Mouse (Mus musculus): ENCODE results near the gene Schip1. TPM values are rescaled to one million over a fixed set of nuclear protein-coding genes. Genes with fewer than 3 reads are reported as not detected.

Gene Schip1
- polyA plus RNA-seq, 1 experiment from 2014 or later = 27.6 TPM

GRCm38 (mm10) chr3:68516393-68517081 lies 451.9 kb downstream of the Schip1 start:
- 66% methylated on average over 12 of the region's 12 CpGs for WGBS
- no peaks in the 10 kb centered on the region for H3K4me1 ChIP-seq (replicated peaks; ENCODE audit: control insufficient read depth, insufficient read depth)
- H3K27me3 ChIP-seq (ENCODE audit: control insufficient read depth, insufficient read depth, low read length) = no peaks in the 10 kb centered on the region
- H3K27ac ChIP-seq (replicated peaks) = no peak overlapping the region
- H3K36me3 ChIP-seq (ENCODE audit: control insufficient read depth, insufficient read depth, low read length) = no peaks in the 10 kb centered on the region
- H3K9me3 ChIP-seq (ENCODE audit: control insufficient read depth, low read length) = no peaks in the 10 kb centered on the region
- no peak overlapping the region for H3K9ac ChIP-seq (ENCODE audit: low read length)
- DNase-seq (ENCODE audit: low spot score) = no peak
- no peak overlapping the region for H3K4me3 ChIP-seq (ENCODE audit: low read depth, low read length)
- H3K4me2 ChIP-seq (replicated peaks; ENCODE audit: low read depth) = no peak overlapping the region
- TF ChIP-seq CTCF (IDR thresholded peaks at IDR 0.05; ENCODE audit: low read depth) (no peak), EP300 (optimal IDR thresholded peaks at IDR 0.05) (no peak)
- 0 out of 2 replicates have a peak, but pooled peaks have one; percentile 29 for ATAC-seq (ENCODE audit: low FRiP score, low TSS enrichment)

DNA sequence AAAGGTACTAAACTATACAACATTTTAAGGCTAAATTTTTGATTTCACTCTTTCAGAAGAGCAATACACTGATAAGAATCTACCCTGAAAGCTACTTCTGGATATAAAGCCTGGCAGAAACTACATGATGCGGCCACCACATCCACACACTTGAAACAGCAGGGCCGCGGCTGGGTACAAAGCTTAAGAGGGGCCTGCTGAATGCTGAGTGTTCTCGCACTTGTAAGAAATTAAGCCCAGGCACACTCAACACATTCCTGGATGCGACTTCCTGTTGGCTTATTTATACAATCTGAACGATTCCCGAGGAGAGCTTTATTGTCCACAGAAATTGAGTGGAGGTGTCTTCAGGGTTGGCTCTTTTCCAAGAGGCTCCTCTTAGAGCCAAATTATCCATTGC lies 452.6 kb downstream of the Schip1 start:
- TF ChIP-seq EP300 (optimal IDR thresholded peaks at IDR 0.05) (no peak), CTCF (IDR thresholded peaks at IDR 0.05; ENCODE audit: low read depth) (no peak)
- no peak overlapping the region for H3K4me3 ChIP-seq (ENCODE audit: low read depth, low read length)
- no peaks in the 10 kb centered on the region for H3K9me3 ChIP-seq (ENCODE audit: control insufficient read depth, low read length)
- no peaks in the 10 kb centered on the region for H3K27me3 ChIP-seq (ENCODE audit: control insufficient read depth, insufficient read depth, low read length)
- DNase-seq (ENCODE audit: low spot score) = no peak
- no peaks in the 10 kb centered on the region for H3K36me3 ChIP-seq (ENCODE audit: control insufficient read depth, insufficient read depth, low read length)
- H3K4me1 ChIP-seq (replicated peaks; ENCODE audit: control insufficient read depth, insufficient read depth) = no peaks in the 10 kb centered on the region
- ATAC-seq (ENCODE audit: low FRiP score, low TSS enrichment) = no peak
- WGBS = 53% methylated on average over 7 of the region's 7 CpGs
- H3K4me2 ChIP-seq (replicated peaks; ENCODE audit: low read depth) = no peak overlapping the region
- H3K27ac ChIP-seq (replicated peaks) = no peak overlapping the region
- H3K9ac ChIP-seq (ENCODE audit: low read length) = no peak overlapping the region

DNA sequence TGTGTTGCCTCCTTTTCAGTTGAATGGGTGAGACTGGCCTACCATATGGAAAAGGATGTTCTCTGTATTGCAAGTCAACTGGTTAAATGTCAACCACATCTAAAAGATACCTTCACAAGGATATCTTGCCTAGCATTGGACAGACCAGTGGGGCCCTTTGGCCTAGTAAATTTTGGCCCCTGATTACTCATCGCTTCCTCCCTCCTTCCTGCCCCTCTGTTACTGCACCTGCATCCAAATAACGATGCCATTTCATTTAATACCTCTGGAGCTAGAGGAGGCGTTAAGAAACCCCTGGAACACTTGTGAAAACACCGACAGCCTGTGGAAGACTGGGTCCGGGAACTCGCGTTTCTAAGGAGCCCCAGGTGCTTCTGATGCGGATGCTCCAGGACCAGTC lies 453.4 kb downstream of the Schip1 start:
- TF ChIP-seq EP300 (optimal IDR thresholded peaks at IDR 0.05) (no peak), CTCF (IDR thresholded peaks at IDR 0.05; ENCODE audit: low read depth) (no peak)
- 91% methylated on average over 8 of the region's 8 CpGs for WGBS
- no peak overlapping the region for H3K4me3 ChIP-seq (ENCODE audit: low read depth, low read length)
- DNase-seq (ENCODE audit: low spot score) (no peak), ATAC-seq (ENCODE audit: low FRiP score, low TSS enrichment) (no peak)
- no peak overlapping the region for H3K9ac ChIP-seq (ENCODE audit: low read length)
- H3K27me3 ChIP-seq (ENCODE audit: control insufficient read depth, insufficient read depth, low read length) = no peaks in the 10 kb centered on the region
- H3K27ac ChIP-seq (replicated peaks) = no peak overlapping the region
- H3K4me1 ChIP-seq (replicated peaks; ENCODE audit: control insufficient read depth, insufficient read depth) = no peaks in the 10 kb centered on the region
- H3K36me3 ChIP-seq (ENCODE audit: control insufficient read depth, insufficient read depth, low read length) = no peaks in the 10 kb centered on the region
- no peak overlapping the region for H3K4me2 ChIP-seq (replicated peaks; ENCODE audit: low read depth)
- H3K9me3 ChIP-seq (ENCODE audit: control insufficient read depth, low read length) = no peaks in the 10 kb centered on the region

- no peaks in the 10 kb centered on the region for H3K36me3 ChIP-seq (ENCODE audit: control insufficient read depth, insufficient read depth, low read length)
- no peak overlapping the region for H3K4me2 ChIP-seq (replicated peaks; ENCODE audit: low read depth)
- H3K27ac ChIP-seq (replicated peaks) = no peak overlapping the region
- no peaks in the 10 kb centered on the region for H3K9me3 ChIP-seq (ENCODE audit: control insufficient read depth, low read length)
- H3K4me3 ChIP-seq (ENCODE audit: low read depth, low read length) = no peak overlapping the region
- no peaks in the 10 kb centered on the region for H3K27me3 ChIP-seq (ENCODE audit: control insufficient read depth, insufficient read depth, low read length)
- no peak for TF ChIP-seq CTCF (IDR thresholded peaks at IDR 0.05; ENCODE audit: low read depth)
- TF ChIP-seq EP300 (optimal IDR thresholded peaks at IDR 0.05) = no peak
- H3K9ac ChIP-seq (ENCODE audit: low read length) = no peak overlapping the region
- WGBS = 92% methylated on average over 5 of the region's 5 CpGs
- no peak for ATAC-seq (ENCODE audit: low FRiP score, low TSS enrichment)
- no peak for DNase-seq (ENCODE audit: low spot score)
- H3K4me1 ChIP-seq (replicated peaks; ENCODE audit: control insufficient read depth, insufficient read depth) = no peaks in the 10 kb centered on the region
These were observed 454.0 kb downstream of the Schip1 start for GRCm38 (mm10) chr3:68518586-68518985.

DNA sequence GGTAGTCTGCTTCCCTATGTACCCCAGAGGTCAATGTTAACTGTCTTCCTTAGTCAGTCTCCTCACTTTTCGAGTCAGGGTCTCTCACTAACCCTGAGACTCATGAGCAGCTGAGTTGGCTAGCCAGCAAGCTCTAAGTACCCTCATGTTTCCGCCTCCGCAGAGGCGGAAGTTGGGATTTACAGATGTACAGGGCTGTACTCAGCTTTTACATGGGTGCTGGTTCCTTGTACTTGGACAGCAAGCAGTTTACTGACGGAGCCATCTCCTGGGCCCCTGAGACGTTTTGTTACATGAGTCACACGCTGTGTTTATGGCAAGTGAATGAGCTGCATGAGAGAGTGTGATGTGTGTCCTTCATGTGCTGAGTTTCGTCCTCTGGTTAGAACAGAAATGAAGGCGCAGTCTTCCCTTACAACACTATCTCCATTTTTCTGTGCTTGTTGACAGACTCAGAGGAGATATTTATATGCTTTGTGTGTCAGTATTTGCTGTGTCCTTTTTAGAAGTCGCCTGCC lies 460.8 kb downstream of the Schip1 start:
- Histone ChIP-seq H3K4me3 (ENCODE audit: low read depth, low read length) (no peak overlapping the region), H3K9ac (ENCODE audit: low read length) (no peak overlapping the region), H3K9me3 (ENCODE audit: control insufficient read depth, low read length) (no peaks in the 10 kb centered on the region), H3K4me2 (replicated peaks; ENCODE audit: low read depth) (no peak overlapping the region), H3K4me1 (replicated peaks; ENCODE audit: control insufficient read depth, insufficient read depth) (no peaks in the 10 kb centered on the region), H3K36me3 (ENCODE audit: control insufficient read depth, insufficient read depth, low read length) (no peaks in the 10 kb centered on the region), H3K27ac (replicated peaks) (no peak overlapping the region), H3K27me3 (ENCODE audit: control insufficient read depth, insufficient read depth, low read length) (no peaks in the 10 kb centered on the region)
- TF ChIP-seq CTCF (IDR thresholded peaks at IDR 0.05; ENCODE audit: low read depth) (no peak), EP300 (optimal IDR thresholded peaks at IDR 0.05) (no peak)
- DNase-seq (ENCODE audit: low spot score) = no peak
- WGBS = 84% methylated on average over 10 of the region's 10 CpGs
- no peak for ATAC-seq (ENCODE audit: low FRiP score, low TSS enrichment)

GRCm38 (mm10) chr3:68526416-68526815 lies 461.8 kb downstream of the Schip1 start:
- no peak for DNase-seq (ENCODE audit: low spot score)
- ATAC-seq (ENCODE audit: low FRiP score, low TSS enrichment) = no peak

More at GRCm38 (mm10) chr3:68526416-68526815, 461.8 kb downstream of the Schip1 start:
- H3K36me3 ChIP-seq (ENCODE audit: control insufficient read depth, insufficient read depth, low read length) = no peaks in the 10 kb centered on the region
- H3K9ac ChIP-seq (ENCODE audit: low read length) = no peak overlapping the region
- TF ChIP-seq CTCF (IDR thresholded peaks at IDR 0.05; ENCODE audit: low read depth) (no peak), EP300 (optimal IDR thresholded peaks at IDR 0.05) (no peak)
- 54% methylated on average over 4 of the region's 4 CpGs for WGBS
- no peak overlapping the region for H3K4me3 ChIP-seq (ENCODE audit: low read depth, low read length)
- H3K4me2 ChIP-seq (replicated peaks; ENCODE audit: low read depth) = no peak overlapping the region
- no peak overlapping the region for H3K27ac ChIP-seq (replicated peaks)
- no peaks in the 10 kb centered on the region for H3K9me3 ChIP-seq (ENCODE audit: control insufficient read depth, low read length)
- H3K27me3 ChIP-seq (ENCODE audit: control insufficient read depth, insufficient read depth, low read length) = no peaks in the 10 kb centered on the region
- no peaks in the 10 kb centered on the region for H3K4me1 ChIP-seq (replicated peaks; ENCODE audit: control insufficient read depth, insufficient read depth)

Data from stomach, postnatal 0 days (tissue).